Mouse (Mus musculus): Measurements from ENCODE around the gene Gm8978. TPM values are rescaled to one million over a fixed set of nuclear protein-coding genes. Genes with fewer than 3 reads are reported as not detected.
"Not testable (repeated sequence)": the region's sequence is repeated elsewhere in the genome, so short reads cannot be mapped to it uniquely, and the experiment has no call there.

Gene Gm8978
- total RNA-seq (2021): not detected
- long read RNA-seq, experiment 1: 0 reads
- long read RNA-seq, experiment 2: 0 reads

- not testable (repeated sequence) for DNase-seq
Observed at GRCm38 (mm10) chr19:33625152-33625551, at the start of gene Gm8978. Gm8978 (minus strand) TSS chr19:33625252.

GRCm38 (mm10) chr19:33589626-33590302, 35.3 kb downstream of the Gm8978 start:
- peak; percentile 42 for DNase-seq

GRCm38 (mm10) chr19:33568551-33568950, 56.5 kb downstream of the Gm8978 start:
- DNase-seq: not testable (repeated sequence)

Small RNA genes within 50 kb of the gene (microRNA-seq; reads per million reads assigned to microRNA genes)
- gene Gm27440: not detected

Other genes with a start within 250 kb of the Gm8978 start
- gene Rnls, start 233.0 kb downstream of the Gm8978 start, total RNA-seq (2021): 1 to 10 TPM; 5.7 to 6.4 TPM
- gene Lipo4, start 107.5 kb downstream of the Gm8978 start, total RNA-seq (2021): under 1 TPM; 0.18 to 0.27 TPM
- under 1 TPM; 0.18 to 0.30 TPM for gene Lipo2, start 126.1 kb upstream of the Gm8978 start, total RNA-seq (2021)
- gene Lipo3, start 136.7 kb upstream of the Gm8978 start, total RNA-seq (2021): 10 to 100 TPM; 11.4 to 12.0 TPM
- not detected for gene Lipo1, start 162.2 kb upstream of the Gm8978 start, total RNA-seq (2021)

Data from adrenal gland, postnatal 10 days (tissue).